8 mouse cellular contexts compared by ENCODE assay signal in genomic region chr9:122199253-122199652, GRCm38 (mm10).
A peak's percentile ranks its signal among the peaks of the same experiment; 100 is the strongest.
DNase-seq lines count a peak whose midpoint lies in the region; ATAC-seq and TF ChIP-seq lines count a peak whose summit lies in the region.
"Had no signal": no experiment of that assay in that cellular context is flagged by ENCODE, and none has a peak within 500 bp of the region (broad histone marks: within the 10 kb centered on the region; RNA-seq: fewer than 3 reads in every experiment).

No protein-coding gene starts in this region.

- peak overlapping the region; percentile 46 for H3K27ac ChIP-seq in brown adipose tissue, adult 24 weeks (replicated peaks; ENCODE audit: low read depth, low read length)
- H3K27ac ChIP-seq in lung, embryonic 14.5 days (ENCODE audit: low read depth): no peak overlapping the region
- no peak overlapping the region for H3K27ac ChIP-seq in thymus, adult 2 months (ENCODE audit: control insufficient read depth, insufficient read depth, low read length)
- H3K27ac ChIP-seq: neural tube, embryonic 12.5 days had no signal

- no peak for TF ChIP-seq POLR2A in thymus, adult 2 months (IDR thresholded peaks at IDR 0.05; ENCODE audit: control insufficient read depth, extremely low read depth, insufficient read depth, low read length, poor library complexity)

- H3K27me3 ChIP-seq in E14TG2a.4 (ENCODE audit: insufficient read depth, low read length): no peaks in the 10 kb centered on the region
- no peaks in the 10 kb centered on the region for H3K27me3 ChIP-seq in lung, embryonic 14.5 days (ENCODE audit: insufficient read depth, low read length)
- H3K27me3 ChIP-seq in thymus, adult 2 months (ENCODE audit: control insufficient read depth, insufficient read depth, low read length): no peaks in the 10 kb centered on the region
- H3K27me3 ChIP-seq: neural tube, embryonic 12.5 days had no signal

- WGBS in lung, embryonic 14.5 days: 36% methylated on average over 6 of the region's 6 CpGs
- WGBS in thymus, adult 2 months: 91% methylated on average over 6 of the region's 6 CpGs

- peaks cover 35% of the 10 kb centered on the region for H3K4me1 ChIP-seq in E14TG2a.4 (replicated peaks; ENCODE audit: low read depth, low read length)
- 0 out of 2 replicates have a peak, but pooled peaks cover 2% of the 10 kb centered on the region for H3K4me1 ChIP-seq in brown adipose tissue, adult 24 weeks (ENCODE audit: control insufficient read depth, insufficient read depth, insufficient read length, low read length)
- no peaks in the 10 kb centered on the region for H3K4me1 ChIP-seq in lung, embryonic 14.5 days (ENCODE audit: insufficient read depth)
- peaks cover 3% of the 10 kb centered on the region; the same call in 1 of the 2 replicates for H3K4me1 ChIP-seq in thymus, adult 2 months (replicated peaks; ENCODE audit: control insufficient read depth, insufficient read depth, low read length)

- no peaks in the 10 kb centered on the region for H3K36me3 ChIP-seq in E14TG2a.4 (ENCODE audit: insufficient read depth, low read length)
- no peaks in the 10 kb centered on the region for H3K36me3 ChIP-seq in lung, embryonic 14.5 days (ENCODE audit: insufficient read depth)
- no peaks in the 10 kb centered on the region for H3K36me3 ChIP-seq in thymus, adult 2 months (ENCODE audit: control insufficient read depth, insufficient read depth, low read length)

- no peak overlapping the region for H3K4me2 ChIP-seq in lung, embryonic 14.5 days
- H3K4me2 ChIP-seq: neural tube, embryonic 12.5 days had no signal

- ATAC-seq in lung, embryonic 14.5 days (ENCODE audit: insufficient read depth): peak; percentile 30; the same call in 1 of the 2 replicates

- H3K4me3 ChIP-seq in E14TG2a.4 (replicated peaks; ENCODE audit: low read length): peak overlapping the region; percentile 20
- H3K4me3 ChIP-seq in brown adipose tissue, adult 24 weeks (ENCODE audit: insufficient read depth, low read depth, low read length): no peak overlapping the region
- no peak overlapping the region for H3K4me3 ChIP-seq in lung, embryonic 14.5 days (ENCODE audit: low read depth, low read length)
- no peak overlapping the region for H3K4me3 ChIP-seq in thymus, adult 2 months (ENCODE audit: control insufficient read depth, insufficient read depth, low read length)
- H3K4me3 ChIP-seq: neural tube, embryonic 12.5 days had no signal

- TF ChIP-seq CTCF in E14TG2a.4 (conservative IDR thresholded peaks at IDR 0.05; ENCODE audit: low read length): peak; percentile 25
- TF ChIP-seq CTCF in lung, embryonic 14.5 days (IDR thresholded peaks at IDR 0.05; ENCODE audit: low read depth): peak; percentile 59
- no peak for TF ChIP-seq CTCF in thymus, adult 2 months (IDR thresholded peaks at IDR 0.05; ENCODE audit: borderline replicate concordance, control insufficient read depth, extremely low read depth, insufficient read depth, low read length, poor library complexity)

- no peak overlapping the region for H3K9ac ChIP-seq in lung, embryonic 14.5 days
- H3K9ac ChIP-seq: neural tube, embryonic 12.5 days had no signal

- peak; percentile 38 to 41 for DNase-seq in B cell, adult 2 months
- DNase-seq in gastrocnemius, postnatal 25 days: peak; percentile 86
- peak; percentile 75 for DNase-seq in kidney, adult 9 months
- DNase-seq in lung, embryonic 14.5 days: peak; percentile 59
- DNase-seq in thymus, adult 2 months: peak; percentile 76

- H3K9me3 ChIP-seq in E14TG2a.4 (ENCODE audit: low read length): no peaks in the 10 kb centered on the region
- no peaks in the 10 kb centered on the region for H3K9me3 ChIP-seq in lung, embryonic 14.5 days (ENCODE audit: low read depth, low read length)
- H3K9me3 ChIP-seq: neural tube, embryonic 12.5 days had no signal
